Mouse (Mus musculus): ENCODE measurements around the gene Srm. TPM values are rescaled to one million over a fixed set of nuclear protein-coding genes. Genes with fewer than 3 reads are reported as not detected.

The Srm gene
- polyA plus RNA-seq, 1 experiment, result 35.5 TPM

- no peak for DNase-seq
- 84% methylated on average over 9 of the region's 9 CpGs for WGBS
These were observed 10.5 kb upstream of the Srm start for GRCm38 (mm10) chr4:148580765-148581164.

GRCm38 (mm10) chr4:148581422-148581821 lies 9.9 kb upstream of the Srm start:
- WGBS, result 79% methylated on average over 5 of the region's 5 CpGs
- Histone ChIP-seq H3K4me1 (ENCODE audit: control insufficient read depth, insufficient read depth, low read length) (no peaks in the 10 kb centered on the region), H3K4me3 (replicated peaks; ENCODE audit: extremely low read depth, low read depth, low read length) (no peak overlapping the region)
- no peak for DNase-seq
- TF ChIP-seq CTCF (IDR thresholded peaks at IDR 0.05; ENCODE audit: insufficient read depth, low read length), result no peak
- TF ChIP-seq POLR2A (IDR thresholded peaks at IDR 0.05; ENCODE audit: borderline replicate concordance, extremely low read depth, low read depth, low read length), result no peak

More at GRCm38 (mm10) chr4:148580765-148581164, 10.5 kb upstream of the Srm start:
- H3K4me3 ChIP-seq (replicated peaks; ENCODE audit: extremely low read depth, low read depth, low read length), result no peak overlapping the region
- H3K4me1 ChIP-seq (ENCODE audit: control insufficient read depth, insufficient read depth, low read length), result no peaks in the 10 kb centered on the region
- no peak for TF ChIP-seq POLR2A (IDR thresholded peaks at IDR 0.05; ENCODE audit: borderline replicate concordance, extremely low read depth, low read depth, low read length)
- TF ChIP-seq CTCF (IDR thresholded peaks at IDR 0.05; ENCODE audit: insufficient read depth, low read length), result no peak

DNA sequence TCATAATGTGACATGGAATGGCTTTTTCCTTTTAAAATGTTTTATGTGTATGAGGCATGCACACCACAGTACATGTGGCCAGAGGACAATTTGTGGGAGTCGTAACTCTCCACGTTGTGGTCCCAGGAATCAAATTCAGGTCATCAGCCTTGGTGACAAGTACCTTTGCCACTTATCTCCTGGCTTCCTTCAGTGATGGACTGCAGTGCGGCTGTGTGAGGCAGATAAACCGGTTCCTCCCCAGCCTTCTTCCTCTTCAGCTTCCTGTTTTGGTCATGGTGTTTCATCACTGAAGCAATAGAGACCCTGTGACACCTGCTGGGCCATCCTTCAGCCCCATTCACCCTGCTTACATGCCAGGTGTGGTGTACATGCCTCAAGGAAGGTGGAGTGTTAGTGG lies 8.0 kb upstream of the Srm start:
- WGBS, result 37% methylated on average over 4 of the region's 4 CpGs
- DNase-seq, result no peak
- Histone ChIP-seq H3K4me1 (ENCODE audit: control insufficient read depth, insufficient read depth, low read length) (no peaks in the 10 kb centered on the region), H3K4me3 (replicated peaks; ENCODE audit: extremely low read depth, low read depth, low read length) (no peak overlapping the region)
- no peak for TF ChIP-seq POLR2A (IDR thresholded peaks at IDR 0.05; ENCODE audit: borderline replicate concordance, extremely low read depth, low read depth, low read length)
- TF ChIP-seq CTCF (IDR thresholded peaks at IDR 0.05; ENCODE audit: insufficient read depth, low read length), result no peak

DNA sequence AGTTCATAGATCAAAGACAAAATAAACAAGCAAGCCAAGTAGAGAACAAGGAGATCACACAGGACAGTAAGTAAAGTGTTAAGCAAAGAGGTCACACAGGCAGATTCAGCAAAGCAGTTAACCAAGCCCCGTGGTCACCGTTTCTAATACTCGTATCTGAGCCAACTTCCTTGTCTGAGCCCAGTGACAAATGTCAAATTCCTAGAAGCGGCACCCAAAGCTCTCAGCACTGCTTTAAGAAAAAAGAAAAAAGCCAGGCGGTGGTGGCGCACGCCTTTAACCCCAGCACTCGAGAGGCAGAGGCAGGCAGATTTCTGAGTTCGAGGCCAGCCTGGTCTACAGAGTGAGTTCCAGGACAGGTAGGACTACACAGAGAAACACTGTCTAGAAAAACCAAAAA lies 4.7 kb upstream of the Srm start:
- TF ChIP-seq POLR2A (IDR thresholded peaks at IDR 0.05; ENCODE audit: borderline replicate concordance, extremely low read depth, low read depth, low read length), result no peak
- no peak for TF ChIP-seq CTCF (IDR thresholded peaks at IDR 0.05; ENCODE audit: insufficient read depth, low read length)
- 52% methylated on average over 9 of the region's 9 CpGs for WGBS
- Histone ChIP-seq H3K4me1 (ENCODE audit: control insufficient read depth, insufficient read depth, low read length) (peaks cover 4% of the 10 kb centered on the region), H3K4me3 (replicated peaks; ENCODE audit: extremely low read depth, low read depth, low read length) (no peak overlapping the region)
- DNase-seq, result no peak

GRCm38 (mm10) chr4:148588793-148589192 lies 2.5 kb upstream of the Srm start:
- DNase-seq, result no peak
- 64% methylated on average over 9 of the region's 9 CpGs for WGBS
- Histone ChIP-seq H3K4me1 (ENCODE audit: control insufficient read depth, insufficient read depth, low read length) (peaks cover 9% of the 10 kb centered on the region), H3K4me3 (replicated peaks; ENCODE audit: extremely low read depth, low read depth, low read length) (no peak overlapping the region)
- TF ChIP-seq POLR2A (IDR thresholded peaks at IDR 0.05; ENCODE audit: borderline replicate concordance, extremely low read depth, low read depth, low read length) (no peak), CTCF (IDR thresholded peaks at IDR 0.05; ENCODE audit: insufficient read depth, low read length) (no peak)

DNA sequence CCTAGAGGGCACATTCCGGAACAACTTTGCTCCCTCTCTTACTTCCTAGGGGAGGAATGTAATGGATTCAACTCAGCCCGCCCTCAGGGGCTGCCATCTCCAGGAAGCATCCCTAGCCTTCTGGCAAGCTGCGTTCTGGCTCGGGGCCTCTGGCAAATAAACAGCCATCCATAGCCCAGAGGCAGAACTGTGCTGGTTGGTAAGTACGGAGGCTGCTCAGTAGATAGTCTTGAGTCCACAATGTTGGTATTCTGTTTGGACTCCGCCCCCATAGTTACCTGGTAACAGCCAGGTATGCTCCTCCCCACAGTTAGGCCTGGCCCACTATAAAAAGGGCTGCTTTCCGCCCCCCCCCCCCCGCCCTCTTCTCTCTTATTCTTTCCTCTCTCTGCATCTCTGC lies 1.7 kb upstream of the Srm start:
- H3K4me1 ChIP-seq (ENCODE audit: control insufficient read depth, insufficient read depth, low read length), result peaks cover 9% of the 10 kb centered on the region
- DNase-seq, result peak; percentile 35
- 52% methylated on average over 7 of the region's 8 CpGs for WGBS

GRCm38 (mm10) chr4:148590421-148591170 lies 707 bp upstream of the Srm start:
- WGBS, result 4% methylated on average over 18 of the region's 18 CpGs
- DNase-seq, result peak; percentile 17
- TF ChIP-seq CTCF (IDR thresholded peaks at IDR 0.05; ENCODE audit: insufficient read depth, low read length), result no peak
- no peak for TF ChIP-seq POLR2A (IDR thresholded peaks at IDR 0.05; ENCODE audit: borderline replicate concordance, extremely low read depth, low read depth, low read length)
- Histone ChIP-seq H3K4me3 (replicated peaks; ENCODE audit: extremely low read depth, low read depth, low read length) (peak overlapping the region; percentile 82), H3K4me1 (ENCODE audit: control insufficient read depth, insufficient read depth, low read length) (peaks cover 9% of the 10 kb centered on the region)

More for the DNA sequence above, 1.7 kb upstream of the Srm start:
- no peak overlapping the region for H3K4me3 ChIP-seq (replicated peaks; ENCODE audit: extremely low read depth, low read depth, low read length)
- no peak for TF ChIP-seq POLR2A (IDR thresholded peaks at IDR 0.05; ENCODE audit: borderline replicate concordance, extremely low read depth, low read depth, low read length)
- TF ChIP-seq CTCF (IDR thresholded peaks at IDR 0.05; ENCODE audit: insufficient read depth, low read length), result no peak

- under 1% methylated on average over 53 of the region's 53 CpGs for WGBS
- Histone ChIP-seq H3K4me3 (replicated peaks; ENCODE audit: extremely low read depth, low read depth, low read length) (peak overlapping the region; percentile 74), H3K4me1 (ENCODE audit: control insufficient read depth, insufficient read depth, low read length) (peaks cover 9% of the 10 kb centered on the region)
- no peak for DNase-seq
- TF ChIP-seq POLR2A (IDR thresholded peaks at IDR 0.05; ENCODE audit: borderline replicate concordance, extremely low read depth, low read depth, low read length) (no peak), CTCF (IDR thresholded peaks at IDR 0.05; ENCODE audit: insufficient read depth, low read length) (no peak)
These were observed 506 bp downstream of the Srm start for GRCm38 (mm10) chr4:148591637-148592380.

- no peak for DNase-seq
- 95% methylated on average over 11 of the region's 11 CpGs for WGBS
- Histone ChIP-seq H3K4me1 (ENCODE audit: control insufficient read depth, insufficient read depth, low read length) (peaks cover 9% of the 10 kb centered on the region), H3K4me3 (replicated peaks; ENCODE audit: extremely low read depth, low read depth, low read length) (no peak overlapping the region)
- TF ChIP-seq CTCF (IDR thresholded peaks at IDR 0.05; ENCODE audit: insufficient read depth, low read length) (no peak), POLR2A (IDR thresholded peaks at IDR 0.05; ENCODE audit: borderline replicate concordance, extremely low read depth, low read depth, low read length) (no peak)
These were observed 2.7 kb downstream of the Srm start for GRCm38 (mm10) chr4:148593996-148594395.
